Mouse (Mus musculus) B cell, adult 2 months (primary cell): ENCODE data around the gene Gm21292.
"Not testable (repeated sequence)": the region's sequence is repeated elsewhere in the genome, so short reads cannot be mapped to it uniquely, and the experiment has no call there.

Experiments used
- DNase-seq, 2 experiments: peaks; one replicate each; pipeline ENCODE4 v3.0.0; 2022

The Gm21292 gene

DNA sequence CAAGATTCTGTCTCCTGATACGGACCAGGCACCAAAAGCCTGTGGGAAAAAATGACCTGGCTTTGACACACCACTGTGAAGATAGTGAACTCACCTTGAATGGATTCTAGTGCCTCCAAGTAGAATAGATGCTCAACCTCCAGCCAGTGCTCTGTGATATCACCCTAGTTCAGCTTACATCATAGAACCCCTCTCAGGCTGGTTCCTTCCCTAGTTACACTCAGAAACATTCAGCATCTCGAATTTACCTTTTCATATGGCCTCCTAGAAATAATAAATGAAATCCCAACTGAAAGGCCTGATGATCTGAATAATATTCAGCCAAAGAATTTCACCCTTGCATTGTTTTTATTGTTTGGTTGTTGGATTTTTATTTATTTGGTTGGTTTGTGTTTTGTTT lies at the start of gene Gm21292:
Gm21292 (minus strand) TSS at position 101 of the 400 bp plus-strand sequence.
- not testable (repeated sequence) for DNase-seq
